Mouse (Mus musculus) C2C12 (cell line): Measurements from ENCODE around the gene Garnl3. TPM values are rescaled to one million over a fixed set of nuclear protein-coding genes. Genes with fewer than 3 reads are reported as not detected.

ENCODE experiments used
- H3K27me3 ChIP-seq: one replicate; pipeline ENCODE4 v1.6.1; 2011; ENCODE audit not compliant: control insufficient read depth, insufficient read depth, insufficient read length
- H3K36me3 ChIP-seq: one replicate; pipeline ENCODE4 v1.6.1; 2011; ENCODE audit not compliant: control insufficient read depth, insufficient read depth
- H3K4me3 ChIP-seq: one replicate; pipeline ENCODE4 v1.5.1; 2011; ENCODE audit warnings: mild to moderate bottlenecking, control low read depth; ENCODE audit not compliant: poor library complexity, insufficient read depth, severe bottlenecking
- H3K79me2 ChIP-seq: one replicate; pipeline ENCODE4 v1.6.1; 2011; ENCODE audit not compliant: control insufficient read depth, insufficient read depth
- H3K79me3 ChIP-seq: one replicate; pipeline ENCODE4 v1.6.1; 2011; ENCODE audit warnings: low read depth, control low read depth
- H3ac ChIP-seq: one replicate; pipeline ENCODE3; 2011; ENCODE audit warnings: low read depth; ENCODE audit not compliant: control insufficient read depth, insufficient read length
- CEBPB ChIP-seq: IDR thresholded peaks from one replicate; pipeline ENCODE4 v1.6.1; 2011; ENCODE audit warnings: low read depth, mild to moderate bottlenecking, control low read depth, moderate library complexity
- CTCF ChIP-seq: IDR thresholded peaks from one replicate; pipeline ENCODE4 v1.5.1; 2011; ENCODE audit not compliant: control insufficient read depth, insufficient read depth, insufficient read length
- FOSL1 ChIP-seq: IDR thresholded peaks from one replicate; pipeline ENCODE4 v1.8.0; 2011; ENCODE audit warnings: mild to moderate bottlenecking, low read length; ENCODE audit not compliant: poor library complexity, insufficient read depth, severe bottlenecking
- MAX ChIP-seq: IDR thresholded peaks from one replicate; pipeline ENCODE4 v1.6.1; 2011; ENCODE audit warnings: mild to moderate bottlenecking, control low read depth
- MYOD1 ChIP-seq: IDR thresholded peaks from one replicate; pipeline ENCODE4 v1.6.1; 2011; ENCODE audit warnings: low read depth; ENCODE audit not compliant: control insufficient read depth, insufficient read length
- MYOG ChIP-seq: IDR thresholded peaks from one replicate; pipeline ENCODE4 v1.6.1; 2011; ENCODE audit not compliant: control insufficient read depth, insufficient read length; ENCODE audit errors: extremely low read depth
- USF1 ChIP-seq: IDR thresholded peaks from one replicate; pipeline ENCODE4 v1.6.1; 2011; ENCODE audit warnings: low read depth, mild to moderate bottlenecking, control low read depth, moderate library complexity
- polyA plus RNA-seq: library from polyadenylated mRNA; unstranded; fragments of >200 nt; fragmentation: generic; extraction: Trizol; gene quantifications from one replicate; pipeline ENCODE4 v1.2.1, GENCODE M21; 2012; ENCODE audit warnings: missing spikeins

Garnl3 gene
- polyA plus RNA-seq, 1 experiment = 2.6 TPM

- Histone ChIP-seq H3ac (no peak overlapping the region), H3K79me2 (no peaks in the 10 kb centered on the region), H3K36me3 (no peaks in the 10 kb centered on the region), H3K79me3 (no peaks in the 10 kb centered on the region), H3K27me3 (no peaks in the 10 kb centered on the region), H3K4me3 (no peak overlapping the region)
- no peak for TF ChIP-seq MYOG
- TF ChIP-seq MAX = no peak
- no peak for TF ChIP-seq CEBPB
- no peak for TF ChIP-seq USF1
- no peak for TF ChIP-seq CTCF
- TF ChIP-seq FOSL1 = no peak
- TF ChIP-seq MYOD1 = no peak
These were observed 154.3 kb downstream of the Garnl3 start for GRCm38 (mm10) chr2:32977114-32977513.

DNA sequence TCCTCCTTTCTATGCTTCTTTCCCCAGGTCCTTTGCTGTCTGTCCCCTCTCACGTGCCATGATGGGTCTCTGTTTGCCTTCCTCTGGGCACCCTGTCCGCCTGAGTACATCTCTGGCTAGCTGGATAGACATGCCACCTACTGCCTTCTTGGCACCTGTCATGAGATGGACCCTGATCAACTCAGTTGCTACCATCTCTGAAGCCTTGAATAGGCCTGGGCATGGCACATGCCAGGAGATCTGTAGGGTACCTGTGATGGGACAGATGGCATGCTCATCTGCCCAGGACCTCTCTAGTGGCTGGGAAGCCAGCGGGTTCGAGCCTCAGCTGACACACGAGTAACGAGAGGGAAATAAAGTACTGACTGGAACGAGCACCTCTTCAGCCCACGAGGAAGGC is 157.2 kb downstream of the Garnl3 start:
- Histone ChIP-seq H3K27me3 (no peaks in the 10 kb centered on the region), H3K79me2 (no peaks in the 10 kb centered on the region), H3K36me3 (no peaks in the 10 kb centered on the region), H3K79me3 (no peaks in the 10 kb centered on the region), H3K4me3 (no peak overlapping the region), H3ac (no peak overlapping the region)
- TF ChIP-seq MYOD1 (no peak), USF1 (no peak), MAX (no peak), CEBPB (no peak), MYOG (no peak), CTCF (no peak), FOSL1 (no peak)

DNA sequence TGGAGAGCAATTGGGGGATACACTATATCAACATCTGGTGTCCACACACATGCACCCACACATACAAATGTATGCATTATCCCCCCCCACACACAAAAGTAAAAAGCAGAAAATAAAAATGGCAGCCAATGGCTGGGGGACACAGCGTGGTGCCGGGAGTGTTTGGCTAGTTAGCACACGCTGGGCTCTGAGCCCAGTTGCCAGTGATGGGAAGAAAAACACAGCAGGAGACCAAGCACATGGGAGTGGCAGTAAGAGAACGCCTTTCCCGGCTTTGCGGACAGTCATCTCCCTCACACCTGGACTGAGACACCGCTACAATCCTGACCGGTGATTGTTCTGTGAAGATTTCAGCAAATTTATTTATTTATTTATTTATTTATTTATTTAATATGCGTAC is 160.2 kb downstream of the Garnl3 start:
- no peaks in the 10 kb centered on the region for H3K79me3 ChIP-seq
- H3K27me3 ChIP-seq = no peaks in the 10 kb centered on the region
- H3K79me2 ChIP-seq = peaks cover 8% of the 10 kb centered on the region
- H3K36me3 ChIP-seq = no peaks in the 10 kb centered on the region
- no peak for TF ChIP-seq MAX
- TF ChIP-seq MYOG = no peak
- TF ChIP-seq FOSL1 = no peak
- TF ChIP-seq CTCF = no peak
- no peak for TF ChIP-seq MYOD1
- TF ChIP-seq CEBPB = no peak
- no peak for TF ChIP-seq USF1
- H3ac ChIP-seq = no peak overlapping the region
- no peak overlapping the region for H3K4me3 ChIP-seq

GRCm38 (mm10) chr2:32969326-32969725 is 162.1 kb downstream of the Garnl3 start:
- Histone ChIP-seq H3K27me3 (no peaks in the 10 kb centered on the region), H3K79me2 (peaks cover 16% of the 10 kb centered on the region), H3K36me3 (peaks cover 7% of the 10 kb centered on the region), H3K4me3 (no peak overlapping the region), H3ac (no peak overlapping the region), H3K79me3 (peaks cover 1% of the 10 kb centered on the region)
- TF ChIP-seq MAX (no peak), FOSL1 (no peak), USF1 (no peak), MYOG (no peak), MYOD1 (no peak), CEBPB (no peak), CTCF (no peak)

DNA sequence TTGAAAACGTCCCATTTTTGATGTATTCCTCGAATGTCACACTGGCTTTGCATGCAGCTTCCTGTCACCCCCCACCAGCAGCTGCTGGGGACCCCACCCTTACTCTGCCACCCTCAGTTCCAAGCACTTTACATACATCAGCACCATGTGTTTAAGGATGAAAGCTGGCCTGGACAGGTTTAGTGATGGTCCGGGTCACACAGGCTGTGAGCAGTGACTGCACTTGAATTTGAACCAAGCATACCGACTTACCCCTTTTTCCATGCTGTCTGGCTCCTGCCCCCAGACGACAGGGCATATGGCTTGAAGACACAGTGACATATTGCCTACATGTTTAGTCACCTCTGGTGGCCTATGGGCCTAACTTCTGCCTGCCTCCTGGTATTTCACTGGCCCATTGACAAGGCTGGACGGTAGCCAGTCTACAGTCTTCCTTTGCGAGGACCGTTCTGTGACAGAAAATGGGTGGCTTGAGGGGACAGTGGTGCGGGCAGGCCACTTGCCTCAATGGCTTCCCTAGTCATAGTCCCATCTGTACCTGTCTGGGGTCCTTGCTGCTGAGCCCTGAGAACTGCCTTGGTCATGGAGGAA is 163.3 kb downstream of the Garnl3 start:
- no peak overlapping the region for H3K4me3 ChIP-seq
- no peaks in the 10 kb centered on the region for H3K27me3 ChIP-seq
- H3ac ChIP-seq = no peak overlapping the region
- peaks cover 13% of the 10 kb centered on the region for H3K79me3 ChIP-seq
- H3K36me3 ChIP-seq = peaks cover 19% of the 10 kb centered on the region
- TF ChIP-seq CEBPB = no peak
- TF ChIP-seq CTCF = no peak
- TF ChIP-seq MYOG = no peak
- TF ChIP-seq USF1 = no peak
- no peak for TF ChIP-seq FOSL1
- TF ChIP-seq MYOD1 = no peak
- TF ChIP-seq MAX = no peak
- H3K79me2 ChIP-seq = peaks cover 28% of the 10 kb centered on the region
